Mouse (Mus musculus) urinary bladder, postnatal 36 days (tissue): ENCODE results near the gene Tmprss5.

Experiments
- DNase-seq, 2 experiments: peaks; one replicate each; pipeline ENCODE4 v3.0.0; 2022; ENCODE audit warnings: low spot score in 2 of 2, mixed read lengths in 1 of 2

Gene Tmprss5

DNA sequence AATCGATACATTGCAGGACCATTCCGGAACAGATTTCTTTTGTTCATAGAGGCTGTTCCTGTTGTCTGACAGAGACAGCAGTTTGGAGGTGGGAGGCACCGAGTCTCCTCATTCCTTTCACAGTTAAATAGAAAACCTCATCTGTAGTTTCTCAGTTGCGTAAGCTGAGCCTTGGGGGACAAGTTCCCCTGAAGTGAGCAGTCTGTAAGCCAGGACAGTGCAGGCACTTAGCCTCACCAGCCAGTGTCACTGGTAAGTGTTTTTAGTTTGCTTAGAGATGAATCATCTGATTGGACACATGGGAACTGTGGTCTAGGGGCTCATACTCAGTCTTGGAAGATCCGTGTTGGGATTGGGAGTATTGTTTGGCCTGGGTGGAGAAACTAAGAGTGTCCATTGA is at the start of gene Tmprss5:
Tmprss5 (plus strand) TSS at position 154 of the 400 bp plus-strand sequence.
- DNase-seq: no peak

DNA sequence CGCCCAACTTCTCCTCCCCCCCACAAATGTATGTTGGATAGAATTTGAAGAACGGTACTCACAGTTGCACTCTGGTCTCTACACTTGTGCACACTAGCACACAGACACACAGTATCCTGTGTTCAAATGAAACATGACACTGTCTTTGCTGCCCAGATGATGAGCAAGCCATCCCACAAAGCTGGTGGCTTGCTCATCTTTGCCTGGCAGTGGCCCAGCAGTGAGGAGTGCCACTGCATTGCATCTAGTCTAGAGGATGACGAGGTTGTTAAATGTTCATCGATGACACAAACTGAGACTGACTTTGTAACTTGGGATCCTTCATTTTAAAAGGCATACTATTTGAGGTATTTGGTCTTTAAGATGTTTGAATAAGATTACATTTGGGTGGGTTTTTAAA is 46.3 kb upstream of the Tmprss5 start:
- no peak for DNase-seq

DNA sequence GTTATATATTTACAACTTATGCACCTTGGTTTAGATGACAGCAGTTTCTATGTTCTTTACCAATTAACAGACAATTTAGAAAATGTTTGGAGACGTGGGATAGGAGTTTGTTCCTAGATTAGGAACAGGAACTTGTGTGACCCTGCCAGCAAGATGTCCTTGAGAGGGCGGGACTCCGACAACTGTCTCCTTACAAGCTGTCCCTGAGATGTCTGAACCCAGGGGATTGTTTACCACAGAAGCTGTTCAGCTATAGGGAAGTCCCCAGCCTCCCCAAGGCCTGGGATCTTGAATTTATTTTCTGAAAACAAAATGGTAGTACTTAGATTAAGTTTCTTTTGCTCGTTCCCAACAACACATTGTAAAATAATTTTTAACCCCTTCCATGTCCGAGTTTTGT is 30.2 kb upstream of the Tmprss5 start:
- no peak for DNase-seq

DNA sequence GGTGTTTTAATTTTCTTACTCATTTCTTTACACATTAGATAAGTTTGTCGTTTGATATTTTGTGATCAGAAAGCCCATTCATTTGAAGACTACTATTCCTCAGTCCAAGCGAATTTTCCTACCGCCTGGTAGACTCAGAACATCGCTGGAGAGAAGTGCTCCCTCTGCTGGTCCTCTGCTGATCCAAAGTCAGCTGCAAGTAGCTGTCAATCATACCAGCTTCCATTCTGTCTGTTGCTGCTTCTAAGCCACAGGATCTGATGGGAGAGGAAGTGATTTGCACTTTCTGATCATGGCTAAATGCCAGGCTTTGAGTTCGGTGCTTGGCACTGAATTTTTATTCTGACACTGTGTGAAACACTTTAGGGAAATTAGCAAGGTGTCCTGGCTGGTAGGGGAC is 29.7 kb upstream of the Tmprss5 start:
- peak; percentile 33 to 64 for DNase-seq

DNA sequence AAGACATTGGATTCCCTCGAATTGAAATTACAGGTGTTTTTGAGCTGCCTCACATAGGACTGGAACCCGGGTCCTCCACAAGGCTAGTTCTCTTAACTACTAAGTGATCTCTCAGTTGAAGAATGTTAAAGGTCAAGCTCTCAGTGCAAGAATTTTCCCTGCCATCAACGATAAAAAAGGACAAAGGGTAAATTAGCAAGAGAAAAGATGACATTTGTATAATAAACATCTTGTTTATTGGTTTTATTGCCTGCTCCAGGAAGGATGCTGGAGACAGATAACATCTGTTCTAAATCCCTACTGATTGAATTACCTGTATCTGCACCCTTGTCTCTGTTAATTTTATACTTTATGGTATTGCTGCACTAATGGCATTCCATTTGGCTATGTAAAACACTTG is 27.0 kb upstream of the Tmprss5 start:
- DNase-seq: no peak

DNA sequence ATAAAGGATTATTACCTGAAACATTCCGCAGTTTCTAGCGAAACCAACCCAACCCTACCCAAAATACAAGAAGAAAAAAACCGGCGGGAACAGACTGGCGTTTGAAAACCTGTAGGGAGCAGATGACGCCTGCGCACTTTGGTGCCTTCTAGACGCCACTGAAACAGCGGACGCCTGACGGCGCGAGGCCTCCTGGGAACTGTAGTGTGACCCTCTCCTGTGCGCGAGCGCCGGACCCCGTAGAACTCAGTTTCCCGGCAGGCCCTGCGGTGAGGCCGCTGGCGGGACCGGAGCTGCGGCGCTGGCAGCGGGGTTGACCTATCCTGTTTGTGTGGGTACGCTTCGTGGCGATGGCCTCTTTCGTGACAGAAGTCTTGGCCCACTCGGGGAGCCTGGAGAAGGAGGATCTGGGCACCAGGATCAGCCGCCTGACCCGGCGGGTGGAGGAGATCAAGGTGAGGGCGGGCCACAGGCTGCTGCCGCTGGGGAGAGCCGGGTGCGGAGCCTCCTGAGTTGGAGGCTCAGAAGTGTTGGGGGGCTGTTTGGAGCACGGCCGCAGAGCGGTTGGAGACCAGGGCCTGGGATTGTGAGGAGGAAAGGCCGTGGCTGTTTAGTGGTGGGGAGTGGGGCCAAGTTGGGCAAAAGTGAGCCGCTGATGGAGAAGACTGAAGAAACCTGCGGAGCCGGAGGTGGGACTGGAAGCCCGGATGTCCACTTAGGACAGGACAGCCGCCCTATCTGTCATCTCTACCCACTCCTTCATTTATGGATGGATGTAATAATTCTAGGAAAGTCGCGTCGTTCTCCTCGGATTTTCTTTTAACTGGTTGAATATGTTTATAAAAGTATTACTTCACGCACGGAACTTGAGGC is 25.5 kb upstream of the Tmprss5 start, which contains the start of gene Zw10:
Zw10 (plus strand) TSS at position 281 of the 873 bp plus-strand sequence.
- DNase-seq: peak; percentile 86 to 93

DNA sequence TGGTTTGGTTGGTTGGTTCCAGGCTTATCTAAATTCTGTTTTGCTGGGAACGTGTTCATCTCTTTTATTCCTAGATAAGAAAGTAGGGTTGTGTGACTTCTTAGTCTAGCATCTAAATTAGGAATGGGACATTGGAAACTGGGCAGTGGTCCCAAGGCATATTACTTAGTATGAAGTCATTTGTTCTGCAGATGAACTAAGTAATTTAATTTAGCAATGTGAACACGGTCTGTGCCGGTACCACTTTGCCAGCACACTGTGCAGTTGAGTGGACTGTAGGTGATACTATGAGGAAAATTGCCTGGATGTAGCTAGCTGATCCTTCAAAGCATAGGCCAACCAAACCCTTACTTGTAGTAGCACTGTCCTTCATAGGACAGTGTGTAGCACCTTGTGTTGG is 4.2 kb upstream of the Tmprss5 start:
- DNase-seq: no peak

DNA sequence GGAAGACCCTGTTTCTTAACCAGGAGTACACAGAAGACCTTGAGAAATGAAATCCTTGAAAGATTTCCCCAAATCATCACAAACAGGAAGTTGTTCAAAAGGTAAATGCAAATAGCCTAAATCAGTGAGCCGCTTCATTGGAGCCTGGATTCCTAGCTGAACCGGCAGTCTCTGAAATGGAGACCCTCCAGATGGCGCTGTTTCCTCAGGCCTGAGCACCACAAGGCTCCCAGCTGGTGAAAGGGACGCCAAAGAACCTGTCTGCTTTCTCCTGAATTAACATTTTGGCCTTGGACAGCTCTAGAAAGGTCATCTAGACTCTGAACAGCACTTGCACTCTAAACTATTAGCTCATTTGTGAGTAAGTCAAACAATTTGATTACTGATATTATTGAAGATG is 501 bp downstream of the Tmprss5 start:
- peak; percentile 49 to 50 for DNase-seq

DNA sequence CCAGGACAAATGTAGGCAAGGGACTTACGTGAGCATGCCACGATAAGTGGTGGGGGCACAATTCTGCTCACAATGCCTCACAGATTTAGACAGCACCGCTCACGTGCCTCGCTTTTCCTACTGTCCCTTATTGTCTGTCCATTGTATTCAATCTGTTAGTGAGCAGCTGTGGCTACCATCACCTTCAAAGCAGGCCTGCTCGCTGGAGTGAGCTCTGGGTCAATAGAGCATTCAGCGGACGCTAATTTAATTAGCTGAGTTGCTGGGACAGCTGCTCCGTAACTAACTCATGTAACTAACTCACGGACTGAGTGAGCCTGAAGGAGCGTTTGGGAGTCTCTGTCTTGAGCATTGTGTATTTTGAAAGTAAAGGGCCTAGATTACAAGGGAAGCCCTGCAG is 6.3 kb downstream of the Tmprss5 start:
- DNase-seq: no peak

DNA sequence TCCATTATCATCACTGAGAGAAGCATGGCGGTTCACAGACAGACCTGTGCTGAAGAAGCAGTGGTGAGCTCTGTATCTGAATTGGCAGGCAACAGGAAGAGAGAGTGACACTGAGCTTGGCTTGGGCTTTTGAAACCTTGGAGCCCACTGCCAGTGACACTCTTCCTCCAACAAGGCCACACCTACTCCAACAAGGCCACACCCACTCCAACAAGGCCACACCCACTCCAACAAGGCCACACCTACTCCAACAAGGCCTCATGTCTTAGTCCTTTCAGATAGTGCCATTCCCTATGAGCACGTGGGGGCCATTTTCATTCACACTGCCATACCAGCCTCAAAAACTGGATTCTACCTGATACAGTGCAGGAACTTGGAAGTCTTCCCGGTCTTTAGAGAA is 17.8 kb downstream of the Tmprss5 start:
- no peak for DNase-seq

DNA sequence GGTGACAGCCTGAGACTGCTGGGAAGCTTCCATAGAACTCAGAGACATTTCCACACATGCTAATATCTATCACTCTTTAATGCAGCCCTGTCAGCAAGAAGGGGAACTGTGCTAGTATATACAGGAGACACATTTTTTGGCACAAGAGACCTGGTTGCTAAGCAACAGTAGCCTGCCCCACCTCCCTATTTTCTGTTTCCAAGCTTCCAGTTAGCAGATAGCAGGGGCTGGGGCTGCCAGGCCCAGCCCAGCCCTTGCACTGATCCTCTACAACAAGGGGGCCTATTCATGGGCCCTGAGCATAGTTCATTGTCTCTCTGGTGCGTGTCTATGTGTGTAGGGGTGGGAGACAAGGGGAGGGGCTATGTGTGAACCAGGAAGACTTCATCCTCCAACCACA is 21.3 kb downstream of the Tmprss5 start:
- no peak for DNase-seq

DNA sequence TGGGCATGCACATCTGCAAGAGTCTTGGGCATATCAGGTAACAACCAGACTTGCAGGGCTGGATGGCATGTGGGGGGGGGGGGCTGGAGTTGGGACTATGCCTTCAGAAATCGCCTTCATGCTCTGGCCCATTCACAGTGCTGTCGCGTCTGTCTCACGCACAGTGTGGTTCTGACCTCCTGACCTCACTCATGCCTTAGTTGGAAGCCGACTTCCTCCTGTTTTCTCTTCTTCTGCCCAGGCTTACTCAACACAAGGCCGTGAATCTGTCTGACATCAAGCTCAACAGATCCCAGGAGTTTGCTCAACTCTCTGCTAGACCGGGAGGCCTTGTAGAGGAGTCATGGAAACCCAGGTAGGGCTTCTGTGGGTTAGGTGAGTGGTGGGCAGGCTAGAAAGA is 28.0 kb downstream of the Tmprss5 start:
- no peak for DNase-seq

DNA sequence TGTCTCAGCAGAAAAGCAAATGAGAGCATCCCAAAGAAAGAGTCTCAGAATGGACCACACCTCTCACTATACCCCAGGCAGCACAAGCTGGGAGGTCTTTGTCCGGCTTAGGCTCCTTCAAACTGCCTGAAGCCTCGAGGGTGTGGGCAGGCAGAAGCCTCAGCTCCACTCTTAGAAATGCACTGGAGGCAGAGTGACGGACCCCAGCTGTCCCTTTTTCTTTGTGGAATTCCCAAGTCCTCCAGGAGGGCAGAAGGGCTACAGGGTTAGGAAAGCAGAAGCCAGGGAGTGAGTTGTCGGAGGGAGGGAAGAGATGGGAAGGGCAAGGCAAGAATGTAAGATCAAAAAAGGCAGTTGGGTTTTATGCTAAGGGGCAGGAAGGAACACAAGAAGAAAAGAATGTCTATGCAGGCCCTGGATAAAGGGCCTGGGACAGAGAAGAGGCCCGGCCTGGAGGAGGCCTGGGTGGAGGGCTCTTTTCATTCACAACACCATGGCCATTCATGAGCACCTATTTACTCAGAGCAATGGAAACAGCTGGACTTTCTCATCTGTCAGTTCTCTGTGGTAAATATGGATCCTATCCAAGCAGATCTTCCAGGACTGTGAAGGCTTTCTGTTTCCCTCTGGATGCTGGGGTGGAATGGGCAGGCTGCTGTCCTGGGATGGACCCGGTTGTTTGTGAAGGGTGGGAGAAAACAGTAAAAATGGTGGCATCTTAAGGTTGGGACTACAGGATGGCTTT is 29.6 kb downstream of the Tmprss5 start:
- no peak for DNase-seq

DNA sequence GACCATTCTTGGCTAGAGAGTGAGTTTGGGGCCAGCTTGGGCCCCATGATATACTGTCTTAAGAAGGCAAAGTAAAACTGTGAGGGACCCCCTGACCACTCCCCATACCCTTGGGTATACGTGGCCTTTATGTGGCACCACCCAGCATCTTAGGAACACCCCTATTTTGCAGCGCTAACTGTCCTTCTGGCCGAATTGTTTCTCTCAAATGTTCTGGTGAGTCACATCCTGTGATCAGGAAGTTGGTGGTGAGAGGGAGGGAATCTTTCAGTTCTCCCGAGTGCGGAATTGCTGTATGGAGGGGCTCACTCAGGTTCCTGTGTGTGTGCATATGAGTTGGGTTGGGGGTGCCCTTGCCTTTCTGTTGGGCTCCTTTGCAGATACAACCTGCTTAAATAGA is 30.2 kb downstream of the Tmprss5 start:
- DNase-seq: no peak

DNA sequence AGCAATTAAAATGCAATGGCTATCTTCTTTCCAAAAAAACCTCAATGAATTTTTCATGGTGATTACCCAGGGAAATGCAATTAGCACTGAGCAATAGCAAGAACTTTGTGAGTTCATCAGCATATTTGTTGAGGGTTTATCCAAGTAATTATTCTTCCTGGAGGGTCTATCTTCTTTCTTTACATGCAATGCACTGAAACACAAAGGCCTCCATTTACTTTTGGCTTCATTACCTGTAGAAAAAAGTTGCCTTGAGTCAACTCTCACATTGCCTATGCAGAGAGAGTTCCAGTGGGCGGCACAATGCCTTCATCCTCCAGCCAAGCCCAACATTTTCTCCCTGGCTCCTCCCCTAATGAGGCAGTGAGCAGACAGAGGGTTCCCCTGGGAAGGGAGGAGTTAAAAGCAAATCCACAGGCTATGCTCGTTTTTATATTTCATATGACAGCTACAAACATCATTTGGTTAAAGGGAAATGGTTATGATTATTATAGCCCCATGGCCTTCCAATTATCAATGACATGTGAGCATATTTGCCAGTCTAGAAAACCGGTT is 37.3 kb downstream of the Tmprss5 start:
- DNase-seq: no peak

DNA sequence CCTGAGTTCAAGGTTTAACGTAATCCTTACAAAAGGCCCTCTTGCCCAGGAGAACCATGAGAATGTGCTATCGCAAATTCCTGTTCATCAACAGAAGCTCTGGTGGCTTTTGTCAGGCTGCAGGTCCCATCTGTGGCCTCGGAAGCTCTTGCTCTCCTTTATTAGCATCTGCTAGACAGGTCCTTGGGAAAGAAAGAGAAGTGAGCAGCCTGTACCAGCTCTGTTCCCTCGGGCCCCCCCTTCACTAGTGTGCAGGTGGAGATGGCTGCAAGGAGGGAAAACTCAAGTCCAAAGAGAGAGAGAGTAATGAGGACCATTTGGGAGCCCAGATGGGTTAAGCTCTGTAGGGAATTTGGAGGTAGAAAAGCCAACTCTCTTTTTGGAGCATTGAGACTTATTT is 38.7 kb downstream of the Tmprss5 start:
- DNase-seq: no peak

DNA sequence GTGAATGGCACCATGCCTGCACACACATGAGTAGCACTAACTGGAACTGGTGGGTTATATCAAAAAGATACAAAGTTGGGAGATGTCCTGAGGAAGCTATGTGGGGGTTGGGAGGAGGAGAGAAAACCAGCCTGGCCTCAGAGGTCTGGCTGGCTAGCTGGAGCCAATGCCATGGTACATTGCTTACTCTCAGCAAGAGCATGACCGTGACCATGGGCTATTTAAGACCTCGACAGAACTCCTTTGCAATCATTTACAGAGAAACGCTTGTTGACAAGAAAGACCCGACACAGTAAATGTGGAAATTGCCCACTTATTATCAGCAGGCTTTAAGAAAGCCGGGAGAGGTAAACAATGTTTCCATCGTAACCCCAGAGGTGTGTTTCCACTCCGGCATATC is 44.6 kb downstream of the Tmprss5 start:
- no peak for DNase-seq

DNA sequence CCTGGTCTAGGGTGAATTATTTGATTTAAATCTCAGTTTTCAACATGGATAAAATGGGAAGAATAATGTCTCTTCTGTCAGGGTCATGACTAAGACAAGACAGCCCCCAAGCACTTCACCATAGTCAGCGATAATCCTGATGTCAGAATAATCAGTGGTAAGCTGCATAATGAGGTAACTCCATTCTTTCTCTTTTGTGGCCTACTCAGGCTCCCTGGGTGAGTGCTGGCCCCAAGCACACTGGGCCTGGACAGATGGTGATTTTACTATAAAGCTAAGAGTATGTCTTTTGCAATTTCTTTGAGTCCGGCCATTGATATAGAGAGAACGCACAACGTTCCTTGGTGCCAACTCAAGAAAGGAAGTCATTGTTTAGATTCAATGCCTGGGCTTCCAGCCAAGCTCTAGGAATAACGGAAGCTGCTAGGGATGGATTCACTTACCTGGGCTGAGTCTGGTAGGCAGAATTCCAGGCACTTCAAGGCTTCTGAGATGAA is 49.5 kb downstream of the Tmprss5 start:
- DNase-seq: no peak

DNA sequence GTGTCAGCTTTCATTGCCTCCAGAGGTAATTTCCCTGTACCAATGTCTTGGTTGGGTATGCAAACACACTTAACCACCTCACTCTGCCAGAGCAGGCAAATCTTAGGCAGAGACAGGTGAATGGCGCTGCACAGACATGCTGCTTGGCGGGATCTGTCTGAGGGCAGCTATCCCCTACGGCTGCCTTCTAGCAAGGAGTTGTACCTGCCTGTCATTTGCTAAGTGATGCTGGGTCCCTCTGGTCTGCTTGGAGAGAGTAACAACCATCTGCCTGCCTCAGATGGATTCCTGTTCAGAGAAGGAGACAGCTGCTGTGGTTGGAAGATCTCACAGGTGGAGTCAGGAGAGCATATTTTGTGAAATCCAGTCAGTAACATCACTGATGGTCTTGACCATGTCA is 62.8 kb downstream of the Tmprss5 start:
- no peak for DNase-seq

DNA sequence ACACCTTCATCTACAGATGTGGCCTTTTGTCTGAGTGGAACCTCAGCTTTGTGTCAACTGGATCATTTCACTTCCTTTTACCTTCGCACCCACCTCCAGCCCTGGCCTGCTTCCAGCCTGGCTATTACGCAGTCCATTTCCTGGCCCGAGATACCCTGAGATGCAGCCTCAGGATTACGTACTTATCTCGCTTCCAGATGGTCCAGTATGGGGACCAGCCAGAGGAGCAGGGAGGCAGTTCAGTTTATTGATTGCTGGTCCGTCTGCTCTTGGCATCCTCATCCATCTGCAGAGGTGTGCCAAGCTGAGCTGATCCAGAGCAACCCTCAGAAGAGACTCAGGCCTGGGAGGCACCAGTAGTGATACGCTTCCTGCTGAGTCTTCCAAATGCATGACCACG is 64.7 kb downstream of the Tmprss5 start:
- no peak for DNase-seq

DNA sequence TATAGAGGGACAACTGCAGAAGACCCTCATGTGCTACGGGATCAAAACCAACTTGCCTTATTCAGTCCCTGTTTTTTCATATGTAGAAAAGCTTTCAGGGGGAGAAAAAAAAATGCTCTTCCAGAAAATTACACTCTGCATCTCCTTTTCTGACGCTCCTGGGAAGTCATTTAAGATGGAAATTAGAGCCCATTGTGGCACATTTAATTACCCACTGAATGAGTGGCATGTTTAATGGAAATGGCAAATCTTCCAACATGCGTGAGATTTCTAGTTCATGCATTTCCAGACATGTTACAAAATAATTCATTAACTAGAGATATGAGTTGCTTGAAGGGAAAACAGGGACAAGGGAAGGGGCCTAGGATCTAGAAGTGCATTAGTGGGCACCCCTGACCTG is 66.0 kb downstream of the Tmprss5 start:
- no peak for DNase-seq
